Mouse (Mus musculus): ENCODE results near the gene Sertad1. TPM values are rescaled to one million over a fixed set of nuclear protein-coding genes. Genes with fewer than 3 reads are reported as not detected.
A peak's percentile ranks its signal among the peaks of the same experiment; 100 is the strongest.

Gene Sertad1
- polyA plus RNA-seq, 1 experiment from 2014 or later = 18.6 TPM

DNA sequence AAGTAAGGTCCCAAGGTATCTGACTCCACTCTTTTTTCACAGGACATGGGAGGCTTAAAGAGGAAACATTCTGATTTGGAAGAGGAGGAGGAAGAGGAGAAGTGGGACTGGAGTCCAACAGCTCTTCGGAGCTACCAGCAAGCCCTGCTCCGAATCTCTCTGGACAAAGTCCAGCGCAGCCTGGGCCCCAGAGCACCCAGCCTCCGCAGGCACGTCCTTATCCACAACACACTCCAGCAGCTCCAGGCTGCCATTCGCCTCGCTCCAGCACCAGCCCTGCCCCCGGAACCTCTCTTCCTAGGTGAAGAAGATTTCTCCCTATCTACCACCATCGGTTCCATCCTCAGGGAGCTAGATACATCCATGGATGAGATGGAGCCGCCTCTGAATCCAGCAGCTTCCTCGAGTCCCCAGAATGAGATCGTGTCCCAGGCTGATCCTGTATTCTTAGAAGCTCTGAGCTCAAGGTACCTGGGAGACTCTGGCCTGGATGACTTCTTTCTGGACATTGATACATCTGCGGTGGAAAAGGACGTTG lies 10.5 kb upstream of the Sertad1 start:
- Histone ChIP-seq H3K27me3 (ENCODE audit: poor library complexity, severe bottlenecking) (no peaks in the 10 kb centered on the region), H3K9me3 (no peaks in the 10 kb centered on the region), H3K27ac (no peak overlapping the region), H3K4me3 (no peak overlapping the region), H3K4me1 (peaks cover 26% of the 10 kb centered on the region), H3K36me3 (replicated peaks) (peaks cover 25% of the 10 kb centered on the region)
- DNase-seq (ENCODE audit: extremely low spot score, low spot score) = no peak
- 94% methylated on average over 14 of the region's 14 CpGs for WGBS

DNA sequence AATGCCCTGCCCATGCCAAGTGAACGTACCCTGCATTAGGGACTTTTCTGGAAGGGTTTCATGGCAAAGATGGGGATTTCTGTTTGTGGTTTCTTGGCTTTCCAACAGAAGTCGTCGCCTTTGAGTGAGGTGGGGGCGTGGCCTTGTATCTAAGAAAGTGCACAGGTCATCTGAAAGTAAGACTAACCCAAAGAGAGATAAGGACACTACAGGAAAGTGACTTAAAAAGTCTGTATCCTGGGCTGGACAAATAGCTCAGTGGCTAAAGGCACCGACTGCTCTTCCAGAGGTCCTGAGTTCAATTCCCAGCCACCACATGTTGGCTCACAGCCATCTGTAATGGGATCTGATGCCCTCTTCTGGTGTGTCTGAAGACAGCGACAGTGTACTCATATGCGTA lies 8.1 kb upstream of the Sertad1 start:
- H3K9me3 ChIP-seq = no peaks in the 10 kb centered on the region

GRCm38 (mm10) chr7:27479750-27480149 lies 7.0 kb upstream of the Sertad1 start:
- Histone ChIP-seq H3K27ac (no peak overlapping the region), H3K27me3 (ENCODE audit: poor library complexity, severe bottlenecking) (no peaks in the 10 kb centered on the region), H3K9me3 (no peaks in the 10 kb centered on the region), H3K4me3 (no peak overlapping the region), H3K4me1 (peaks cover 30% of the 10 kb centered on the region), H3K36me3 (replicated peaks) (peaks cover 25% of the 10 kb centered on the region)
- WGBS = 75% methylated on average over 1 of the region's 1 CpGs
- no peak for DNase-seq (ENCODE audit: extremely low spot score, low spot score)

More for the DNA sequence above, 8.1 kb upstream of the Sertad1 start:
- peaks cover 25% of the 10 kb centered on the region for H3K36me3 ChIP-seq (replicated peaks)
- no peaks in the 10 kb centered on the region for H3K27me3 ChIP-seq (ENCODE audit: poor library complexity, severe bottlenecking)
- no peak overlapping the region for H3K4me3 ChIP-seq
- no peak overlapping the region for H3K27ac ChIP-seq
- no peak for DNase-seq (ENCODE audit: extremely low spot score, low spot score)
- peaks cover 32% of the 10 kb centered on the region for H3K4me1 ChIP-seq
- 83% methylated on average over 7 of the region's 7 CpGs for WGBS

DNA sequence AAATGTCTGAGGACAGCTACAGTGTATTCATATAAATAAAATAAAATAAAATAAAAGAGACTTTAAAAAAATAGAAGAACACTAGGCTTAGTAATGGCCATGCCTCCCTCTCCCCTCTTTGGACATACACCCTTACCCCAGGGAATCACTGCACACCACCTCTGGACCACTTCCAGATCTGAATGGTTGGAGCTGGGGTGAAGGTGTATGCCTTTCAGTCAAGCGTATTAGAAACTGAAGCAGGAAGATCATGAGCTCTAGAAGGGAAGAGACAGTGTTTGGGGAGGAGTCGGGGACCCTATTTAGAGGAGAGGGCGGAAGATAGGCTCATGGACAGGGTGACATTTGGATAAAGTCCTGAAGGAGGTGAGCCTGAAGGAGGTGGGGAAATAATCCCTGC lies 6.2 kb upstream of the Sertad1 start:
- H3K27ac ChIP-seq = peak overlapping the region; percentile 85
- H3K9me3 ChIP-seq = no peaks in the 10 kb centered on the region
- H3K36me3 ChIP-seq (replicated peaks) = peaks cover 25% of the 10 kb centered on the region
- peak overlapping the region; percentile 49; the same call in 1 of the 2 replicates for H3K4me3 ChIP-seq
- 68% methylated on average over 3 of the region's 3 CpGs for WGBS
- peaks cover 3% of the 10 kb centered on the region; the same call in 1 of the 2 replicates for H3K27me3 ChIP-seq (ENCODE audit: poor library complexity, severe bottlenecking)
- H3K4me1 ChIP-seq = peaks cover 22% of the 10 kb centered on the region
- DNase-seq (ENCODE audit: extremely low spot score, low spot score) = no peak

- peaks cover 4% of the 10 kb centered on the region; the same call in 1 of the 2 replicates for H3K27me3 ChIP-seq (ENCODE audit: poor library complexity, severe bottlenecking)
- peaks cover 22% of the 10 kb centered on the region for H3K4me1 ChIP-seq
- peaks cover 20% of the 10 kb centered on the region for H3K36me3 ChIP-seq (replicated peaks)
- no peaks in the 10 kb centered on the region for H3K9me3 ChIP-seq
- no peak for DNase-seq (ENCODE audit: extremely low spot score, low spot score)
- 11% methylated on average over 11 of the region's 11 CpGs for WGBS
- peak overlapping the region; percentile 85 for H3K27ac ChIP-seq
- peak overlapping the region; percentile 49 for H3K4me3 ChIP-seq
Measured at GRCm38 (mm10) chr7:27480927-27481626, 5.6 kb upstream of the Sertad1 start.

DNA sequence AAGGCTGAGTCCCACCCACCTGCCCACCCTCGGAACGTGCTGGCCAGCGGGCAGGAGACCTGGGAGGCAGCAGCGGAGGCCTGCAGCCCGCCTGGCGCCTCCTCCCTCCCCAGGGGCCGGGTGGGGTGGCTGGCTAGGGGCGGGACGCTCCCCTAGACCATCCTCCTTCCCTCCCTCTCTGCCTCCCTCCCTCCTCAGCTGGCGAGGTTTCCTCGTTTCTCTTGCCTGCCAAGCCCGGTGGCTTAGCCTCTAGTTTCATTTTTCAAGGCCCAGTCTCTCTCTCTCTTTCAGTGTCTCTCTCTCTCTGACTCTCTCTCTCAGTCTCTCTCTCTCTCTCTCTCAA lies 5.1 kb upstream of the Sertad1 start:
- Histone ChIP-seq H3K36me3 (replicated peaks) (peaks cover 15% of the 10 kb centered on the region), H3K27ac (peak overlapping the region; percentile 85), H3K4me1 (peaks cover 27% of the 10 kb centered on the region), H3K4me3 (peak overlapping the region; percentile 49), H3K9me3 (no peaks in the 10 kb centered on the region), H3K27me3 (ENCODE audit: poor library complexity, severe bottlenecking) (peaks cover 4% of the 10 kb centered on the region; the same call in 1 of the 2 replicates)
- WGBS = 0% methylated on average over 8 of the region's 12 CpGs
- DNase-seq (ENCODE audit: extremely low spot score, low spot score) = peak; percentile 79

DNA sequence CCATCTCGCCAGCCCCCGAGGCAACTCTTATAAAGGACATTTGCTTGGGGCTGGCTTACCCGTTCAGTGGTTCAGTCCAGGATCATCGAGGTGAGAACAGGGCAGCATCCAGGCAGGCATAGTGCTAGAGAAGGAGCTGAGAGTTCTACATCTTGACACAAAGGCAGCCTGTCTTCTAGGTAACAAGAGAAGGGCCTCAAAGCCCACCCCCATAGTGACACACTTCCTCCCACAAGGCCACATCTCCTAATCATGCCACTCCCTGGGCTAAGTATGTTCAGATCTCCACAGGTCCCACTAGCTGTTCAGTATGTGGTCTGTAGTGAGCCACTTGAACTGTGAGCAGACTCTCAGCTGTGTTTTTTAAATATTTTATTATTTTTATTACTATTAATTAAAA lies 2.9 kb upstream of the Sertad1 start:
- 79% methylated on average over 4 of the region's 4 CpGs for WGBS
- no peak for DNase-seq (ENCODE audit: extremely low spot score, low spot score)
- no peaks in the 10 kb centered on the region for H3K9me3 ChIP-seq

DNA sequence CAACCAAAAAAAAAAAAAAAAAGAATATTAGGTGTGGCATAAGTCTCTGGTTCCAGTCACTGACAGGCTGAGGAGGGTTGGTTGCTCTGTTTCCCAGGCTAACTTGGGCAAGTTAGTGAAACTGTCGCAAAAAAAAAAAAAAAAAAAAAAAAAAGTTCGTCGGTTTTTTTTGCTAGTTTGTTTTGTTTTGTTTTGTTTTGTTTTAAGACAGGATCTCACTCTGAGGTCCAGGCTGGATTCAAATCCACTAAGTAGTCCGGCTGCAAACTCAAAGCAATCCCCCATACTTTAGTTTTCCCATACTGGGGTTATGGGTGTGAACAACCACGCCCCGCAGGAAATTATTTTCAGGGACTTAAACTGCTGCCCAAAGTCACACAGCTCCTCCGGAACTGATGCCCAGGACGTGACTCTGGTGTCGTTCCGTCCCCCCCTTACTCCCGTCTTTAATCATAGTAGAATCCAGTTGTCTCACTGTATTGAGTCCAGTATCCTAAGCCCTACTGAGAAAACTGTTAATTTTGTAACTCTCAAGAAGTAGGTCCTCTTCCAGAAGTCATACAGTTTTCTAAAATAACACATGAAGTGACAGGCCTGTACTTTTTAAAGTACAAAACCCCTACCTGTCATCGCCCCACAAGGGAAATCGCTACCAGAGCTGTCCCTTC lies 474 bp upstream of the Sertad1 start:
- H3K27me3 ChIP-seq (ENCODE audit: poor library complexity, severe bottlenecking) = peaks cover 15% of the 10 kb centered on the region
- peaks cover 56% of the 10 kb centered on the region for H3K4me1 ChIP-seq
- WGBS = 6% methylated on average over 13 of the region's 13 CpGs
- H3K4me3 ChIP-seq = peak overlapping the region; percentile 65
- H3K27ac ChIP-seq = peak overlapping the region; percentile 92
- peaks cover 10% of the 10 kb centered on the region for H3K36me3 ChIP-seq (replicated peaks)
- no peaks in the 10 kb centered on the region for H3K9me3 ChIP-seq
- DNase-seq (ENCODE audit: extremely low spot score, low spot score) = no peak

More for the DNA sequence above, 2.9 kb upstream of the Sertad1 start:
- Histone ChIP-seq H3K36me3 (replicated peaks) (no peaks in the 10 kb centered on the region), H3K27ac (no peak overlapping the region), H3K4me3 (no peak overlapping the region), H3K4me1 (peaks cover 42% of the 10 kb centered on the region), H3K27me3 (ENCODE audit: poor library complexity, severe bottlenecking) (peaks cover 5% of the 10 kb centered on the region; the same call in 1 of the 2 replicates)

DNA sequence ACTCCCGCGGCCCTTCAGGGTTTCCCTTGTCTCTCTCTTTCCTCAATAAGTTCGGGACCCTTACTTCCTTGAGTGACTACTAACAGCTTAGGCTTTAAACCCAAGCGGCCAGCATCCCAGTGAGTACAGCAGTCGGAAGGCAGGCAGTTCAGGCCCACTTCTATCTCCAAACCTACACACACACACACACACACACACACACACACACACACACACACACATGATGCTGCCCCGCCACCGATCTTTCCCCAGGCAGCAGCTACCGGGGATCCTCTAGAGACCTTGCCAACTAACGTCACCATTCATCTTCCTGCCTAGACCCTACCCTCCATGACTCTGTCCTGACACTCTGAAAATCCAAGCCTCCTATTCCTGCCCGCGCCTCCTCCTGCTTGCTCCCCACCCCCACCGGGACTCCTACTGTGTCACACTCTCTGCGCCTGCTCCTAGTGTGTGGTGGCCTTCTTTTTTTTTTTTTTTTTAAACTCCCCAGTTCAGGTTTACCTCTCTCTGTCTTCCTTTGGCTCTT lies 1.1 kb downstream of the Sertad1 start:
- Histone ChIP-seq H3K4me3 (peak overlapping the region; percentile 65), H3K27me3 (ENCODE audit: poor library complexity, severe bottlenecking) (peaks cover 15% of the 10 kb centered on the region), H3K4me1 (peaks cover 50% of the 10 kb centered on the region), H3K36me3 (replicated peaks) (peaks cover 10% of the 10 kb centered on the region), H3K27ac (peak overlapping the region; percentile 92), H3K9me3 (no peaks in the 10 kb centered on the region)
- peak; percentile 37 for DNase-seq (ENCODE audit: extremely low spot score, low spot score)
- WGBS = 3% methylated on average over 13 of the region's 13 CpGs

- peaks cover 50% of the 10 kb centered on the region for H3K4me1 ChIP-seq
- 90% methylated on average over 25 of the region's 25 CpGs for WGBS
- H3K4me3 ChIP-seq = peak overlapping the region; percentile 59
- DNase-seq (ENCODE audit: extremely low spot score, low spot score) = no peak
- peaks cover 15% of the 10 kb centered on the region for H3K27me3 ChIP-seq (ENCODE audit: poor library complexity, severe bottlenecking)
- peaks cover 10% of the 10 kb centered on the region for H3K36me3 ChIP-seq (replicated peaks)
- no peaks in the 10 kb centered on the region for H3K9me3 ChIP-seq
- H3K27ac ChIP-seq = peak overlapping the region; percentile 91
Measured at GRCm38 (mm10) chr7:27489270-27489869, 2.7 kb downstream of the Sertad1 start.

- WGBS = 42% methylated on average over 4 of the region's 4 CpGs
- H3K27me3 ChIP-seq (ENCODE audit: poor library complexity, severe bottlenecking) = peaks cover 15% of the 10 kb centered on the region
- H3K27ac ChIP-seq = peak overlapping the region; percentile 91
- H3K36me3 ChIP-seq (replicated peaks) = peaks cover 10% of the 10 kb centered on the region
- peak overlapping the region; percentile 59 for H3K4me3 ChIP-seq
- peaks cover 50% of the 10 kb centered on the region for H3K4me1 ChIP-seq
- no peak for DNase-seq (ENCODE audit: extremely low spot score, low spot score)
- H3K9me3 ChIP-seq = no peaks in the 10 kb centered on the region
Measured at GRCm38 (mm10) chr7:27490227-27490542, 3.5 kb downstream of the Sertad1 start.

DNA sequence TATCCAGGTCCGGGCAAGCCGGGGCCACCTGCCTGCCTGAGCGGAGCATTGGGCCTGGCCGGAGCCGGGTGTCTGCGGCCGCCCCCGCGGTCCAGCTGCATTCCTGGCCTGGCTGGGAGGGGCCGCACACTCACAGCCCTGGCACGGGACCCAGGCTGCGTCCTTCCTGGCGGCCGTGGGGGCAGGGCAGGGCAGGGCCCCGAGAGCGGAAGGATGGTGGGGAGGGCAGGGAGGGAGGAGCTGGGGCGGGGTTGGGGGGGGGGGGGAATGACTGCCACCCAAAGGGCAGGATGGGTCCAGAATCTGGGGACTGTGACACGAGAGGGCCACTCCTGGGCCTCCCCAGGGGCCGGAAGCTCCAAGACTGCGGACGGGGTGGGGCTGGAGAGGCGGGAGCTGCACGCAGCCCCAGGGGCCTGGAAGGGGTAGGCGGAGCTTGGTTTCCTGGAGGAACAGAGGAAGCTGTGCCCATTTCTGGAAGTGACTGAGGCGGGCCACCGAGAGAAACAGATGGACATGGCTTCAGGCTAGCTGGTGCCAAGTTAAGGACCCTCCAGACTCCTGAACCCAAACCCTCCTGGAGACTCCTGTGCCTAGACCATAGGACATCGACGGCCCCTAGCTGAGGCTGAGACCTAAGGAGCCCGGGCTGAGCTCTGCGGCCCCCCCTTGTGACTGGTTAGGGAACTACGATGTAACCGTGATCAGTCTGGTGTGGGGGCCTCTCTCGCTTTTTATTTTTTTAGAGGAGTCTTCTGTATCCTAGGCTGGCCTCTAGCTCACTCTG lies 4.0 kb downstream of the Sertad1 start:
- peak overlapping the region; percentile 59 for H3K4me3 ChIP-seq
- peak overlapping the region; percentile 91 for H3K27ac ChIP-seq
- peaks cover 50% of the 10 kb centered on the region for H3K4me1 ChIP-seq
- H3K9me3 ChIP-seq = no peaks in the 10 kb centered on the region
- H3K36me3 ChIP-seq (replicated peaks) = peaks cover 10% of the 10 kb centered on the region
- DNase-seq (ENCODE audit: extremely low spot score, low spot score) = peak; percentile 82
- 1% methylated on average over 33 of the region's 33 CpGs for WGBS
- peaks cover 11% of the 10 kb centered on the region for H3K27me3 ChIP-seq (ENCODE audit: poor library complexity, severe bottlenecking)
